Mouse (Mus musculus) neural tube, embryonic 11.5 days (tissue): ENCODE data around the gene Gm28434. TPM values are rescaled to one million over a fixed set of nuclear protein-coding genes. Genes with fewer than 3 reads are reported as not detected.

ENCODE experiments used
- ATAC-seq: fragments of 200-750 bp; cut with Nextera tagmentation; 2 replicates; pipeline ENCODE4 v1.8.0; 2017; ENCODE audit warnings: moderate number of reproducible peaks, mild to moderate bottlenecking, moderate TSS enrichment, moderate library complexity; ENCODE audit not compliant: insufficient read depth, low FRiP score, low TSS enrichment
- DNase-seq: peaks from one replicate; pipeline ENCODE4 v3.0.0-alpha.2; 2015; ENCODE audit warnings: low spot score
- H3K27ac ChIP-seq: fragments of 300-500 bp; sonication (generic); 2 replicates; pipeline ENCODE4 v1.5.1; 2014; ENCODE audit warnings: low read depth, mild to moderate bottlenecking, low read length
- H3K27me3 ChIP-seq: fragments of 300-500 bp; sonication (generic); 2 replicates; pipeline ENCODE4 v1.6.1; 2014; ENCODE audit warnings: mild to moderate bottlenecking, low read length, mixed read lengths; ENCODE audit not compliant: control insufficient read depth, insufficient read depth
- H3K36me3 ChIP-seq: fragments of 300-500 bp; sonication (generic); 2 replicates; pipeline ENCODE4 v1.6.1; 2014; ENCODE audit warnings: mild to moderate bottlenecking, low read length, moderate library complexity, mixed read lengths; ENCODE audit not compliant: control insufficient read depth, insufficient read depth
- H3K4me1 ChIP-seq: fragments of 300-500 bp; sonication (generic); 2 replicates; pipeline ENCODE4 v1.6.1; 2014; ENCODE audit warnings: low read length, mixed read lengths; ENCODE audit not compliant: control insufficient read depth, insufficient read depth
- H3K4me2 ChIP-seq: fragments of 300-500 bp; sonication (generic); 2 replicates; pipeline ENCODE4 v1.6.1; 2014; ENCODE audit warnings: low read depth, mild to moderate bottlenecking, moderate library complexity
- H3K4me3 ChIP-seq: fragments of 300-500 bp; sonication (generic); 2 replicates; pipeline ENCODE4 v1.5.1; 2014; ENCODE audit warnings: low read depth, low read length
- H3K9ac ChIP-seq: fragments of 300-500 bp; sonication (generic); 2 replicates; pipeline ENCODE4 v1.6.1; 2014; ENCODE audit warnings: mild to moderate bottlenecking, low read length
- H3K9me3 ChIP-seq: fragments of 300-500 bp; sonication (generic); 2 replicates; pipeline ENCODE4 v1.6.1; 2016; ENCODE audit warnings: low read length; ENCODE audit not compliant: control insufficient read depth
- WGBS: fragments of 180-500 bp; shearing (Covaris S2); extraction: QIAGEN DNeasy Blood & Tissue Kit; methylation state at CpG from one replicate; pipeline ENCODE4 v1.1.7; 2014; 5-methylcytosine and 5-hydroxymethylcytosine counted together
- polyA plus RNA-seq: library from polyadenylated mRNA; unstranded; fragments of >200 nt; fragmentation: Nextera tagmentation; extraction: Ambion mirVana; gene quantifications from 2 replicates; pipeline ENCODE4 v1.2.1, GENCODE M21; 2014

The Gm28434 gene
- polyA plus RNA-seq = not detected in 2 replicates

DNA sequence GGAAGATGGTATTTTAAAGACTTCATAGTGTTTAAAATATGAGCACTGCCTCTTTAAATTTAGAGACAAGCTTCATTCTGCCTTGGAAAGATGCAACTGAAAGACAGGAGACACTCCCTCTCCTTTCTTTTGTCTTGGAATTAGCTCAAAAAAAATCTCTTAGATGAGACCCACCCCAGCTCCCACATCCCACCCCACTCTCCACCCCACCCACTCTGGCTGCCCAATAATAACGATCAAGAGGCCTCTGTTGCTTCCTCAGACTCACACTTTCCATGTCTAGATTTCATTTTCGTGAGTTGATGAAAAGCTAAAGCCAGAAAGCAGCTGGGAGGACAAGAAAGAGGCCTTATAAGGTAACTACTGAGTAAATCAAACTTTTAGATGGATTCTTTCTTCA is at the start of gene Gm28434, which contains the start of gene 2310003L06Rik:
Gm28434 (plus strand) TSS at position 317 of the 400 bp plus-strand sequence.
2310003L06Rik (plus strand) TSS at position 259 of the 400 bp plus-strand sequence.
- H3K9ac ChIP-seq = no peak within 1 kb of the TSS
- no peak within 1 kb of the TSS for H3K27ac ChIP-seq
- no peaks in the 10 kb centered on the region for H3K9me3 ChIP-seq
- H3K27me3 ChIP-seq = no peaks in the 10 kb centered on the region
- ATAC-seq (no peak), DNase-seq (no peak)
- no peaks in the 10 kb centered on the region for H3K4me1 ChIP-seq
- no peak within 1 kb of the TSS for H3K4me2 ChIP-seq
- H3K4me3 ChIP-seq = no peak within 1 kb of the TSS
- no peaks in the 10 kb centered on the region for H3K36me3 ChIP-seq
- 71% methylated on average over 2 of the region's 2 CpGs for WGBS

DNA sequence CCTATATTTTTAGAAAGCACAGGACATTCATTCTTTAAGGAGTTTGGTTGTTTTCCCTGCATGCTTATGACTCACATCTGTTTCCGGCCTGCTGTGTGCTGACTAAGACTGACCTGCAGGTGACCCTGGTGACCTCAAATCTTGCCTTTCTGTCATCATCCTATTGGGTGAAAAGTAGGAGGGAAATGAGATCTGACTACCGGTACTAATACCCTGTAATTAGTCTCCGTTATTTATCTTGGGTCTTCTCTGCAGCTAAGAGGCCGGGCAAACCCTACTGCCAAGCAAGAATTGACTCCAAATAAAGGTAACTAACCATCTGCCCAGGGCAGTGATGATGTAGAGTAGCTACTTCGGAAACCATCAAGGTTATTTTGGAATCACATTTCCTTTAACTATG is 43.9 kb upstream of the Gm28434 start, which contains the start of gene Csn3:
Csn3 (plus strand) TSS at position 208 of the 400 bp plus-strand sequence.
- no peaks in the 10 kb centered on the region for H3K9me3 ChIP-seq
- no peak within 1 kb of the TSS for H3K9ac ChIP-seq
- ATAC-seq = no peak
- peak; percentile 12 for DNase-seq
- no peaks in the 10 kb centered on the region for H3K36me3 ChIP-seq
- H3K4me1 ChIP-seq = no peaks in the 10 kb centered on the region
- no peaks in the 10 kb centered on the region for H3K27me3 ChIP-seq
- no peak within 1 kb of the TSS for H3K27ac ChIP-seq
- 26% methylated on average over 5 of the region's 5 CpGs for WGBS
- no peak within 1 kb of the TSS for H3K4me2 ChIP-seq
- H3K4me3 ChIP-seq = no peak within 1 kb of the TSS

DNA sequence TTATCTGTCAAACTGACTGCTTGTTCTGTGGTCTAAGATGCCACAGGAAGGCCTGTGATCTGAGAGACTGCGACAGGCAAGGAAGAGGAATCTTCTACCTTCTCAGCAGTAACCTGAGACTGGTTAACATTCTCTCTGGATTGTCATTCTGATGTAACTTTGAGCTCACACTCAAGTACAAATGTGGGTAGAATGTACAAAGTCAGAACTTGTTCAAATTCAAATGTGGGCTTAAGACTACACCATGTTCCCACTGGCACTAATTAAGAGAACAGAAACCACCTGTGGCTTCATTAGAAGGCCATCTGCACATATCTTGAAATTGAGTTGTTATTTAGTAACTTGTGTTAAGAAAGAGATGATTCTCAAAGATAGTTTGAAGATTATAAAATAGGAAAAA is 37.7 kb upstream of the Gm28434 start:
- Histone ChIP-seq H3K9ac (no peak overlapping the region), H3K9me3 (no peaks in the 10 kb centered on the region), H3K36me3 (no peaks in the 10 kb centered on the region), H3K27ac (no peak overlapping the region), H3K4me2 (no peak overlapping the region), H3K4me1 (no peaks in the 10 kb centered on the region), H3K27me3 (no peaks in the 10 kb centered on the region), H3K4me3 (no peak overlapping the region)
- ATAC-seq = no peak
- WGBS = 60% methylated on average over 1 of the region's 1 CpGs
- DNase-seq = no peak

DNA sequence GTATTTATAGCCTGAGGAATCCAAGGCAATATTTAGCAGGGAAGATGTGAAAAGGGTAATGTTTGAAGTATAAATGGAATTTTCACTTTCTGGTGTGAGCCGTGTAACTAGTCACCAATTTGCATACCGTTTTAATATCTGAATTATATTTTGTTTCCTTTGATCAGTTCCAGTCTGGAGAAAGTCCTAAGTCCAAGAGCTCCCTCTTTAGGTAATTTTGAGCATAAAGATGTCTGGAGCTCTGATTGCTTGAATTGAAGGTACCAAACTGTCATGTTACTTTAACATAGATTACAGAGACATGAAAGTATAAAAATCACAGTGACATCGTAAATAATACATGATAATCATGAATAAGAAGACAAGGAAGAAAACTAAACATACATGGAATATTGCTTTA is 28.6 kb upstream of the Gm28434 start:
- Histone ChIP-seq H3K36me3 (no peaks in the 10 kb centered on the region), H3K4me3 (no peak overlapping the region), H3K27me3 (no peaks in the 10 kb centered on the region), H3K9ac (no peak overlapping the region), H3K9me3 (no peaks in the 10 kb centered on the region), H3K4me2 (no peak overlapping the region), H3K4me1 (no peaks in the 10 kb centered on the region), H3K27ac (no peak overlapping the region)
- ATAC-seq = no peak
- DNase-seq = no peak
- WGBS = 53% methylated on average over 3 of the region's 3 CpGs

DNA sequence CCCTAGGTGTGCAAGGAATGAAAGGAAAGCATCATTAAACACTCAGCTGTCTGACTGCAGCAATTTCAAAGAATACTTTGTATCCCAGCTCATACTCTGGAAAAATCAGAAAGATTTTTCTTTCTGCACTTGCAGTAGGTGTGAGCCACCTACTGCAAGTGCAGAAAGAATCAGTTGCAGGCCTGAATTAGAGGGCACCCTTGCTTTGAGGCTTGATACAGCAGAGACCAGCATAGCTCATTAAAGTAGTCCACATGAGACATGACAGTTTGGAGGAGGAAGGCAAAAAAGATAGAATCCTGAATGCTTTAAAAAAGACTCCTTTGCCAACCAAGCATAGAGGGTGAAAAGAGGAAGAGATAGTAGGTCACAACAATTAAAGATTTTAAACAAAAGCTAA is 26.8 kb upstream of the Gm28434 start:
- Histone ChIP-seq H3K27me3 (no peaks in the 10 kb centered on the region), H3K4me2 (no peak overlapping the region), H3K4me1 (no peaks in the 10 kb centered on the region), H3K9ac (no peak overlapping the region), H3K36me3 (no peaks in the 10 kb centered on the region), H3K9me3 (no peaks in the 10 kb centered on the region), H3K4me3 (no peak overlapping the region), H3K27ac (no peak overlapping the region)
- DNase-seq (no peak), ATAC-seq (no peak)

DNA sequence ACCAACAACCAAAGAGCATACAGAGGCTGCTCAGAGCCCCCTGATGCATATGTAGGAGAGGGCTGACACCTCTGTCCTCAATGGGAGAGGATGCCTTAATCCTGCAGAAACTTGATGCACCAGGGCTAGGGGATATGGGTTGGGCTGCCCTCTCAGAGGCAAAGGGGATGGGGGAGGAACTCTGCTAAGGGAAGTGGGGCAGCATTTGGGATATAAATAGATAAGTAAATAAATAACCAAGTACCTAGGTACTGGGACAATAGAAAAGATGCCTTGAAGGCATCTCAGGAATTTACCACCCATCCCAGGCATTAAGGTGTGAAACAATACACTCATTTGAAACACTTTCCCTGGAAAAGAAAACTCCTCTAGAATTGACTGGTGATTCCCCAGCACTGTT is 17.5 kb upstream of the Gm28434 start:
- ATAC-seq (no peak), DNase-seq (no peak)

DNA sequence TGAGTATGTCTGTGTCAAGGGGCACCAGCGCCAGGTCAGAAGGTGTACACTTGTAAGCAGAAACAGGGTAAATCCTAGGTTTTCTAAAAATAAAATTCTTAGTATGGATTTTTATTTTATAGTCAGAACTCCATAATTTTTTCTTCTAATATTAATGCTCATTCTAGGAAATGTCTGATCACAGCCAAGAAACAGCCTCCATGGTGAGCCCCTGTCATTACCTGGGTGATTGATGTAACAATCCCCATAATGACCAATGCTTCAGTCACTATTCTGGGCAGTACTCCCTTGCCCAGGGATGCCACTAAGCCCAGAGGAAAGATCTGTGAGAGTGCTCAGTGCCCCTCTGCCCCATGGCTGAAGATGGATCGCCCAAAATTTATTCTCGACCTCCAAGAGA is 9.8 kb downstream of the Gm28434 start, which contains the start of gene Cabs1:
Cabs1 (plus strand) TSS at position 301 of the 400 bp plus-strand sequence.
- no peak within 1 kb of the TSS for H3K4me2 ChIP-seq
- H3K36me3 ChIP-seq = no peaks in the 10 kb centered on the region
- H3K4me1 ChIP-seq = no peaks in the 10 kb centered on the region
- no peak within 1 kb of the TSS for H3K27ac ChIP-seq
- no peak for DNase-seq
- ATAC-seq = no peak
- H3K9me3 ChIP-seq = no peaks in the 10 kb centered on the region
- H3K4me3 ChIP-seq = no peak within 1 kb of the TSS
- 88% methylated on average over 3 of the region's 3 CpGs for WGBS
- no peaks in the 10 kb centered on the region for H3K27me3 ChIP-seq
- H3K9ac ChIP-seq = no peak within 1 kb of the TSS

More for the DNA sequence above, 17.5 kb upstream of the Gm28434 start:
- Histone ChIP-seq H3K4me3 (no peak overlapping the region), H3K4me2 (no peak overlapping the region), H3K4me1 (no peaks in the 10 kb centered on the region), H3K36me3 (no peaks in the 10 kb centered on the region), H3K9me3 (no peaks in the 10 kb centered on the region), H3K9ac (no peak overlapping the region), H3K27ac (no peak overlapping the region), H3K27me3 (no peaks in the 10 kb centered on the region)

DNA sequence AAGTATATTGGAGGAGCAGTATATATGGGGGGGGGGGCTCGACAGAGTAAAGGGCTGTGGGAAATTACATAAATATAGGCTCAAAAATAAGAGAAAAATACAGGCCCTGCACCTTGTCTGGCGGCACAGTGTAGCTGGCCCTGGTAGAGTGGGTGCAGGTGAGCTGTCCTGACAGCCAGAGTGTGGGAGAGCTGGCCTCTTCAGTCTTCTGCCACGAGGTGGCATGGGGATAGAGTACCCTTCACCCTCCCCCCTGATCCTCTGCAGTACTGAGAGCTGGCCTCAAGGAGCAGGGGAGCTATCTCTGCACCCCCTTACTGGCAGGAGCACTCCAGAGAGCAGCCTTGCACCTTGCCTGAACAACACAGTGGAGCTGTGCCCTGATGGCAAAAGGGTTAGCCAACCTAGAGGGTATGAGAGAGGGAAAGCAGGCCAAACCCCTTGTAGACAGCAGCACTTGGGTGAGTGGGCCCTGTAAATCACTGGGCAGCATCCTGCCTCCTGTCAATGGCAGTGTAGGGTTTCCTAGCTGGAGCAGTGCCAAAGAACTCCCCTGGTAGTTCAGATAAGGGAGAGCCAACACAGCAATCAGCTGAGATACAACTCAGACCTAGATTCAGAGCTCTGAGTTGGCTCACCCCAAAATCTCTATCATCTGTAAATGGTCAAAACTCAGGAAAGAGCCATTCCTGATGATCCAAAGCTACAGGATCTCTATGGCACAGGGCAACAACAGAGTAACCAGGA is 13.3 kb downstream of the Gm28434 start:
- H3K36me3 ChIP-seq = no peaks in the 10 kb centered on the region
- no peak overlapping the region for H3K27ac ChIP-seq
- no peak overlapping the region for H3K4me2 ChIP-seq
- H3K9me3 ChIP-seq = no peaks in the 10 kb centered on the region
- no peaks in the 10 kb centered on the region for H3K27me3 ChIP-seq
- DNase-seq (no peak), ATAC-seq (no peak)
- 47% methylated on average over 3 of the region's 3 CpGs for WGBS
- H3K9ac ChIP-seq = no peak overlapping the region
- no peak overlapping the region for H3K4me3 ChIP-seq
- no peaks in the 10 kb centered on the region for H3K4me1 ChIP-seq

DNA sequence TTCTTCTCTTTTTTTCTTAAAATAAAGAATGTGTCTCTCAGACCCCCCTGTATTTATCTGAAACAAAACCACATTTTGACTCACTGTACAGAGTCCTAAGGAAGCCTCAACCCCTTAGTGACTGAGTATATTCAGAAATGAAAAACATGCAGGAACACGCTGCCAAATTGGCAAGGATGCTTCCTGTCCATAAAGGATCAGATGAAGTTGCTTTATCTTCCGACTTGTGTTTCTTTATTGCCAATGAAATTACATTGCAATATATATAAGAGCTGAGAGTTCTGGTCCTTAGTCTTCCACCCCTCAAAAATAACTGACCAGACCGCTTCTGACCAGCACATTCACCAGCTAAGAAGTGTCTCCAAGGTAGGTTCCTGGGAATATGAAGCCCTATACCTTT is 32.9 kb downstream of the Gm28434 start, which contains the start of gene Smr3a:
Smr3a (plus strand) TSS at position 301 of the 400 bp plus-strand sequence.
- ATAC-seq (no peak), DNase-seq (no peak)
- Histone ChIP-seq H3K27ac (no peak within 1 kb of the TSS), H3K4me3 (no peak within 1 kb of the TSS), H3K36me3 (no peaks in the 10 kb centered on the region), H3K4me1 (no peaks in the 10 kb centered on the region), H3K4me2 (no peak within 1 kb of the TSS), H3K9me3 (no peaks in the 10 kb centered on the region), H3K9ac (no peak within 1 kb of the TSS), H3K27me3 (no peaks in the 10 kb centered on the region)
- 90% methylated on average over 3 of the region's 3 CpGs for whole genome bisulfite sequencing
